Mouse (Mus musculus) kidney, postnatal 0 days (tissue): Measurements from ENCODE around the gene Cdh5. TPM values are rescaled to one million over a fixed set of nuclear protein-coding genes. Genes with fewer than 3 reads are reported as not detected.
A peak's percentile ranks its signal among the peaks of the same experiment; 100 is the strongest.
"Not testable (repeated sequence)": the region's sequence is repeated elsewhere in the genome, so short reads cannot be mapped to it uniquely, and the experiment has no call there.

Experiments used
- ATAC-seq: fragments of 200-750 bp; cut with Nextera tagmentation; replicated peaks from 2 replicates; pipeline ENCODE4 v1.8.0; 2017; ENCODE audit warnings: low read depth, moderate number of reproducible peaks, moderate TSS enrichment, moderate library complexity; ENCODE audit not compliant: low FRiP score
- DNase-seq: peaks from one replicate; pipeline ENCODE4 v3.0.0-alpha.2; 2016; ENCODE audit warnings: low spot score
- H3K27ac ChIP-seq: fragments of 300-500 bp; sonication (generic); 2 replicates; pipeline ENCODE4 v1.5.1; 2014; ENCODE audit warnings: mild to moderate bottlenecking
- H3K27me3 ChIP-seq: fragments of 300-500 bp; sonication (generic); 2 replicates; pipeline ENCODE4 v1.6.1; 2014; ENCODE audit warnings: low read length, mixed read lengths; ENCODE audit not compliant: insufficient read depth
- H3K36me3 ChIP-seq: fragments of 300-500 bp; sonication (generic); 2 replicates; pipeline ENCODE4 v1.6.1; 2014; ENCODE audit warnings: low read length, mixed read lengths; ENCODE audit not compliant: insufficient read depth
- H3K4me1 ChIP-seq: fragments of 300-500 bp; sonication (generic); replicated peaks from 2 replicates; pipeline ENCODE4 v1.6.1; 2014; ENCODE audit warnings: antibody characterized with exemption, low read length, mixed read lengths; ENCODE audit not compliant: insufficient read depth
- H3K4me2 ChIP-seq: fragments of 300-500 bp; sonication (generic); 2 replicates; pipeline ENCODE4 v1.6.1; 2014; ENCODE audit warnings: mild to moderate bottlenecking, low read length, moderate library complexity, mixed read lengths
- H3K4me3 ChIP-seq: fragments of 300-500 bp; sonication (generic); replicated peaks from 2 replicates; pipeline ENCODE4 v1.5.1; 2014; ENCODE audit warnings: low read depth, low read length
- H3K9ac ChIP-seq: fragments of 300-500 bp; sonication (generic); 2 replicates; pipeline ENCODE4 v1.6.1; 2014; ENCODE audit warnings: low read depth, low read length
- H3K9me3 ChIP-seq: fragments of 300-500 bp; sonication (generic); replicated peaks from 2 replicates; pipeline ENCODE4 v1.6.1; 2016; ENCODE audit warnings: low read length, inconsistent platforms, mixed read lengths
- CTCF ChIP-seq: IDR thresholded peaks from 2 replicates; pipeline ENCODE4 v1.5.1; 2016; ENCODE audit warnings: antibody characterized with exemption, low read depth, mild to moderate bottlenecking, moderate library complexity
- WGBS: fragments of 180-500 bp; shearing (Covaris S2); extraction: QIAGEN DNeasy Blood & Tissue Kit; methylation state at CpG from one replicate; pipeline ENCODE4 v1.1.7; 2014; 5-methylcytosine and 5-hydroxymethylcytosine counted together
- polyA plus RNA-seq: library from polyadenylated mRNA; unstranded; fragments of >200 nt; fragmentation: Nextera tagmentation; extraction: Ambion mirVana; gene quantifications from 2 replicates; pipeline ENCODE4 v1.2.1, GENCODE M21; 2015

The Cdh5 gene
- polyA plus RNA-seq, 1 experiment from 2014 or later: 35.9 TPM

DNA sequence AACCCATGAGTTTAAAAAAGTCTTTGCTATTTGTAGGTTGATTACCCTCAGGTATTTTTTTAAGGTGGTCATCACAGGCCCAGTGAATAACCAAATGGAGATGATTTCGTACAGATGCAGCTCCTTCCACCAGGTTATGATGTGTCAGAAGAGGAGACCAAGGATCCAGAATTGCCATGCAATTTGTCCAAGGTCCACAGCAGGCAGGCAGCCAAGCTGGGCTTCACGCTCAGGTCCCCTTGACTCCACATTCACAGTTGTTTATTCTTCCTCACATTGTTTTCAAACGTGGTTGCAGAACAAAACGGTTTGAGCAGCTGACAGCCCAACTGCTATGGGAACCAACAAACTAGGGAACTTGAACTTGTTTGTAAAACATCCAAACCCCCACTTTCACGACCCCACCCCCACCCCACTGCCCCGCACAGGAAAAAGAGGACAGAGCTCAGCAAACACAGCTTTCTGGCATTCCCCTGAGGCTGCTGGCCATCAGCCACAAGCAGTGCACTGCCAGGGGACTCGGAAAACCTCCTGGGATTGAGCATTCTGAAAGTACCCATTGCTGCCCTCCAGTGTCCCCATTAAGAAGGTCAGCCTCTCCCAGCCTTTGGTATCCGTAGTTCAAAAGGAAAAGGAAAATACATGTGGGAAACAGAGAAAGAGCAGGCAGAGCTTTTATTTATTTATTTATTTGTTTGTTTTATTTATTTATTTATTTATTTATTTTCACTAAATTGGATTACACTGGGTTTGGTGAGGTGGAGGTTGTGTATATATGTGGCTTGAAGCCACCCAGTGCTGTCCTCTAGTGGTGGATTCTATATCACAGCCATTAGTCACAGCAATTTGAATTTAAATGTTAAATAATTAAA, 24.6 kb upstream of the Cdh5 start:
- Histone ChIP-seq H3K9me3 (no peaks in the 10 kb centered on the region), H3K4me2 (peak overlapping the region; percentile 34), H3K9ac (no peak overlapping the region), H3K27ac (0 out of 2 replicates have a peak overlapping the region, but pooled peaks have one; percentile 25), H3K27me3 (no peaks in the 10 kb centered on the region), H3K36me3 (no peaks in the 10 kb centered on the region), H3K4me1 (no peaks in the 10 kb centered on the region), H3K4me3 (no peak overlapping the region)
- ATAC-seq: no peak; the same call in 1 of the 2 replicates
- peak; percentile 74 for TF ChIP-seq CTCF
- DNase-seq: peak; percentile 77
- 19% methylated on average over 8 of the region's 8 CpGs for WGBS

- Histone ChIP-seq H3K9ac (no peak overlapping the region), H3K36me3 (no peaks in the 10 kb centered on the region), H3K27me3 (no peaks in the 10 kb centered on the region), H3K4me1 (no peaks in the 10 kb centered on the region), H3K4me3 (no peak overlapping the region), H3K27ac (no peak overlapping the region), H3K4me2 (no peak overlapping the region), H3K9me3 (no peaks in the 10 kb centered on the region)
- no peak for TF ChIP-seq CTCF
- DNase-seq (no peak), ATAC-seq (no peak)
- 49% methylated on average over 7 of the region's 7 CpGs for WGBS
These were observed 23.3 kb upstream of the Cdh5 start for GRCm38 (mm10) chr8:104078091-104078490.

DNA sequence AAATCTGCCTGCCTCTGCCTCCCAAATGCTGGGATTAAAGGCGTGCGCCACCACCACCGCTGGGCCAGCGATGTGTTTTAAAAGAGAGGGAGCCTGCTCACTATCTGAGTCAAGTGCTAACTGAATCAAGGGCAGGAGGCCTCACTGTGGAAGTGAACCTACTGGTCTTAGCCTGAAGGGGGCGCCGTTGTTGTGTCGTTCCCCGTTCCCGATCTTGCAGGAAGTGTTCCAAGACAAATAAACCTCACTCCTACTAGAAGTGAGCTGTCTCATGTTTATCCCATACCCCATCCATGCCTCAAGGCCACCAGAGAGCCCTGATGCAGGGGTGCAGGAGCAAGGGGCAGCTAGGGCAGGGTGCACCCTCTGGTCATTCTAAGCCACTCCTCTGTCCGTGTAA, 16.1 kb upstream of the Cdh5 start:
- H3K4me2 ChIP-seq: no peak overlapping the region
- DNase-seq (no peak), ATAC-seq (no peak)
- H3K27ac ChIP-seq: no peak overlapping the region
- no peaks in the 10 kb centered on the region for H3K27me3 ChIP-seq
- 79% methylated on average over 10 of the region's 10 CpGs for WGBS
- no peaks in the 10 kb centered on the region for H3K9me3 ChIP-seq
- no peaks in the 10 kb centered on the region for H3K36me3 ChIP-seq
- peak; percentile 22; the same call in 1 of the 2 replicates for TF ChIP-seq CTCF
- no peak overlapping the region for H3K4me3 ChIP-seq
- H3K4me1 ChIP-seq: no peaks in the 10 kb centered on the region
- H3K9ac ChIP-seq: no peak overlapping the region

DNA sequence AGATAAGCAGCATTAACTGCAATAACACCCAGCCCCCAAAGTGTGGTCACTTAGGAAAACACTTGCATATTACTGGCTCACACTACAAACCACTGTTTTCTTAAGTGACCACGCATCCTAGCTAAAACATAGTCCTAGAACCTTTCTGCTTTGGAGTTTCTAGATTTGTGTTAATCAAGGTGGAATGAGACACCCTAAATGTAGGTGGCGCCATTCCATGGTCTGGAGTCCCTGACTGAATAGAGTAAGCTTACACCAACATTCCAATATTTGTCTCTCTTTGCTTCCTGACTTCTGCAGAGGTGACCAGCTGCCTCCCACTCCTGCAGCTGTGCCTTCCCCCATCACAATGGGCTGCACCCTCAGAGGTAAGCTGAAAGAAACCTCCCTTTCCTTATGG, 14.8 kb upstream of the Cdh5 start:
- H3K4me1 ChIP-seq: no peaks in the 10 kb centered on the region
- WGBS: 86% methylated on average over 2 of the region's 2 CpGs
- H3K9me3 ChIP-seq: no peaks in the 10 kb centered on the region
- H3K4me3 ChIP-seq: no peak overlapping the region
- peak; percentile 39; the same call in 1 of the 2 replicates for TF ChIP-seq CTCF
- H3K27me3 ChIP-seq: no peaks in the 10 kb centered on the region
- H3K36me3 ChIP-seq: no peaks in the 10 kb centered on the region
- no peak overlapping the region for H3K4me2 ChIP-seq
- no peak for DNase-seq
- ATAC-seq: no peak
- H3K27ac ChIP-seq: no peak overlapping the region
- no peak overlapping the region for H3K9ac ChIP-seq

DNA sequence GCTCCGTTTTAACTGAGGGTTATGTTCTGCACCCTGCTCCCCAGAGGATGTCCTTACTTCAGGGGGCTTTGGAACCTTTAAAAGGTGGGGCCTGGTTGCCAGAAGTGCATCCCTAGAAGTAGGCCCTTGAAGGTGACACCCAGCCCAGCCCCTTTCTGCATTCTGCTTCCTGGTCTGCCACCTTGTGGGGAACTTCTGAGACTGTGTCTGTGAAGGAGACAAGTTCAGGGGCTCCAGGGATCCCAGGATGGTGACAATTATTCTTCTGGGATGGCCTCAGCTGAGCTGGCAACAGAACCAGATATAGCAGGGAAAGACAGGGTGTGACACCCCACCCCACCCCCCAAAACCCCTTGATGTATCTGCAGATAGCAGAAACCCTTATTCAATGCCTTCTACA, 14.3 kb upstream of the Cdh5 start:
- ATAC-seq: no peak
- TF ChIP-seq CTCF: no peak
- Histone ChIP-seq H3K4me2 (no peak overlapping the region), H3K4me3 (no peak overlapping the region), H3K27ac (no peak overlapping the region), H3K9ac (no peak overlapping the region), H3K9me3 (no peaks in the 10 kb centered on the region), H3K27me3 (no peaks in the 10 kb centered on the region), H3K36me3 (no peaks in the 10 kb centered on the region), H3K4me1 (no peaks in the 10 kb centered on the region)
- no peak for DNase-seq
- WGBS: 38% methylated on average over 1 of the region's 1 CpGs

DNA sequence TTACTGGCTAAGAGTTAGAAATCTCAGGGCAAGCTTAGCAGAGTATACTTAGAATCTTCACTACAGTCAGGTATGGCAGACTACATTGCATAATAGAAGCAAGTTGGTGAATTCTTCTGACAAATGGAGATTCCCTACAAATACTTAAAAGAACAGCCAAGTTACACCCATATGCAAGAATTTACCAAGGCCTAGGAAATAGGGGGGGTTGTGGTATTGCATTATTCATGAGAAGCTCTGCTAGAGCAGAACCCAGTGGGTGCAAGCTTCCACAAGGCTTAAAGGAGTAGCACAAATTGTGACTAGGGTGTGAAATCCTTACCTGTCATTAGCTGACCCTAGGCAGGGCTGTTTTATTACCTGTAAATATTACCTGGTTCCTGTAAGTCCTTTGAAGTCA, 13.5 kb upstream of the Cdh5 start:
- not testable (repeated sequence) for H3K36me3 ChIP-seq, H3K9me3 ChIP-seq, ATAC-seq, H3K4me1 ChIP-seq, H3K4me2 ChIP-seq, DNase-seq, H3K27ac ChIP-seq, H3K9ac ChIP-seq, H3K4me3 ChIP-seq, H3K27me3 ChIP-seq

DNA sequence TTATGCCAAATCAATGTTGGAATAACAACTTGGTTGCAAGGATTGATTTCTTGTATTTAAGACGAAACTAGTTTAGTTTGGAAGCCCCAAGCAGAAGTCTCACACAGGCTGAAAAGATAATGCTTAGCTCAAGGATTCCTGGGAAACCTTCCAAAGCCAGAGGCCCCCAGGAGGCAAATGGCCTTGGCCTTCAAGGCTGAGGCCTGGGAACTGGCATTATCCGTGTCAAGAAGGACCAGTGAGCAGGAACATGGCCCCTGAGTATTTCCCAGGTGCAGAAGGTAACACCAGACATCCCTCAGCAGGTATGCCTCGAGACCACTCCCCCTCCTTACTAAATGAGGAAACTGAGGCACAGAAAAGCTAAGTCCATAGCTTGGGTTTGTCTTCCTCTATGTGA, 12.5 kb upstream of the Cdh5 start:
- no peak for TF ChIP-seq CTCF

More for the DNA sequence above, 12.5 kb upstream of the Cdh5 start:
- Histone ChIP-seq H3K4me3 (no peak overlapping the region), H3K9ac (no peak overlapping the region), H3K4me1 (no peaks in the 10 kb centered on the region), H3K27me3 (no peaks in the 10 kb centered on the region), H3K36me3 (no peaks in the 10 kb centered on the region), H3K9me3 (no peaks in the 10 kb centered on the region), H3K4me2 (no peak overlapping the region), H3K27ac (no peak overlapping the region)
- ATAC-seq (no peak), DNase-seq (no peak)
- 70% methylated on average over 3 of the region's 3 CpGs for WGBS
